Mouse (Mus musculus): ENCODE results near the gene Sf3b3. TPM values are rescaled to one million over a fixed set of nuclear protein-coding genes. Genes with fewer than 3 reads are reported as not detected.

The Sf3b3 gene
- total and polyA plus RNA-seq, 3 experiments, result 167 to 224 (median 170) TPM

DNA sequence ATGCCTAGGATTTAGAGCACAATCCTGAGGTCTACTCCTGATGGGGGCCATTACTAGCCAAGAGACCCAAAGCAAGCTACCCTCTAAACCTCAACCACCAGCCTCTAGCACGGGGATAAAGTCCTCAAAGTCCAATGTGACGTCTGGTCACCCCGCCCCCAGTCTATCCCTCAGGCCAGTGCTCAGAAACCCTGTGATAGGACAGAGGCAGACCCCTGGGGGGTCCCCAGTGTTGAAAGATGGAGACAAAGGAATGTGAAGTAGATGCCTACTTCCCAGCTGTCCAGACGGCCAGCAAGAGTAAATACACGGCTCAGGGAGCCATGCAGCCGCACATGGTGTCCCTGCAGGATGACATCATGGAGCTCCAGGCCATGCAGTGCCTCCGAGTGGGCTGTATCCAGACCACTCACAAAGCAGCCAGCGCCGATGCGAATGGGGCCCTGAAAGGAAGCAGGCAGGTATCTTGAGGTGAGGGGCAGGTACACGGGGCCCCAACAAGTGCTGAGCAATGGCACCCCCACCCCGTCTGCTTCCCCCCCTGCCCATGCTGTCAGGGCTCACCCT lies 43.4 kb upstream of the Sf3b3 start:
- no peak for TF ChIP-seq CHD1 (IDR thresholded peaks at IDR 0.05; ENCODE audit: low read depth, low read length)
- TF ChIP-seq RCOR1 (IDR thresholded peaks at IDR 0.05; ENCODE audit: low read depth, low read length), result no peak
- TF ChIP-seq SMC3 (IDR thresholded peaks at IDR 0.05; ENCODE audit: low read depth, low read length), result no peak
- TF ChIP-seq MYB (IDR thresholded peaks at IDR 0.05; ENCODE audit: low read depth, low read length), result no peak
- TF ChIP-seq ETS1 (IDR thresholded peaks at IDR 0.05; ENCODE audit: low read depth, low read length), result no peak
- TF ChIP-seq EP300 (IDR thresholded peaks at IDR 0.05; ENCODE audit: low read depth in 1 of 2, low read length in 2 of 2), result no peak
- TF ChIP-seq TAL1 (IDR thresholded peaks at IDR 0.05; ENCODE audit: low read length), result no peak
- no peak for TF ChIP-seq POLR2A (IDR thresholded peaks at IDR 0.05; ENCODE audit: control insufficient read depth in 1 of 2, insufficient read depth in 1 of 2, low read depth in 1 of 2, low read length in 2 of 2, poor library complexity in 1 of 2)
- TF ChIP-seq ZMIZ1 (IDR thresholded peaks at IDR 0.05; ENCODE audit: low read depth, low read length), result no peak
- TF ChIP-seq KAT2A (conservative IDR thresholded peaks at IDR 0.05; ENCODE audit: low read depth, low read length), result no peak
- no peak for TF ChIP-seq CTCF (IDR thresholded peaks at IDR 0.05 in 2 of 3, conservative IDR thresholded peaks at IDR 0.05 in 1 of 3; ENCODE audit: control insufficient read depth in 1 of 3, insufficient read depth in 1 of 3, low read depth in 2 of 3, low read length in 3 of 3, poor library complexity in 1 of 3, severe bottlenecking in 1 of 3)
- TF ChIP-seq USF2 (IDR thresholded peaks at IDR 0.05; ENCODE audit: borderline replicate concordance in 1 of 2, insufficient read depth in 1 of 2, low read depth in 1 of 2, low read length in 2 of 2), result no peak
- TF ChIP-seq RAD21 (IDR thresholded peaks at IDR 0.05; ENCODE audit: low read depth, low read length), result no peak
- TF ChIP-seq TCF12 (IDR thresholded peaks at IDR 0.05; ENCODE audit: low read depth, low read length), result no peak
- TF ChIP-seq MXI1 (IDR thresholded peaks at IDR 0.05; ENCODE audit: low read depth, low read length), result no peak
- H3K9ac ChIP-seq (ENCODE audit: control insufficient read depth, low read depth, low read length, poor library complexity, severe bottlenecking), result no peak overlapping the region

DNA sequence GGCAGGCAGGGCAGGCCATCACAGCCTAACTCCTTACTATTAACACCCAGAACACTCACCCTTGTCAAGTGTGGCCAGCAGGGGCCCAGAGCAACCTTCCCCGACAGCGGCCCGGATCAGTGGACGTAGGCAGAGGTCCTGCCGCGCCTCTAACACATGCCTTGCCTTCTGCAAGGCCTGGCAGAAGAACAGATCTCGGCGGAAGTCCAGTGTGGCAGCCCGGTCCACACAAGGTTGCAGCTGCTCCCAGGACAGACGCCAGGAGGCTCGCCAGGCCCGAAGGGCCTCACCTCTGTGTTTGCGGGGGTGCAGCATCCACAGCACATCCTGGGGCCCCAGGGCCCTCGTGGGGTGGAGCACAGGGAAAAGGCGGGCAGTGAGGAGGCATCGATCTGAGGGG lies 42.3 kb upstream of the Sf3b3 start:
- Histone ChIP-seq H3K4me3 (ENCODE audit: control insufficient read depth in 1 of 2, insufficient read depth in 1 of 2, low read depth in 2 of 2, low read length in 2 of 2) (no peak overlapping the region), H3K79me2 (ENCODE audit: control insufficient read depth, insufficient read depth, low read length, poor library complexity) (no peaks in the 10 kb centered on the region), H3K27me3 (ENCODE audit: control insufficient read depth in 1 of 2, insufficient read depth in 2 of 2, low read length in 2 of 2) (no peaks in the 10 kb centered on the region), H3K9ac (ENCODE audit: control insufficient read depth, low read depth, low read length, poor library complexity, severe bottlenecking) (no peak overlapping the region), H3K27ac (ENCODE audit: control insufficient read depth, low read depth, low read length) (no peak overlapping the region), H3K4me1 (ENCODE audit: control insufficient read depth in 1 of 2, insufficient read depth in 2 of 2, low read length in 2 of 2) (no peaks in the 10 kb centered on the region), H3K36me3 (ENCODE audit: control insufficient read depth in 1 of 2, insufficient read depth in 2 of 2, low read length in 2 of 2) (no peaks in the 10 kb centered on the region), H3K9me3 (replicated peaks; ENCODE audit: insufficient read depth, low read length) (no peaks in the 10 kb centered on the region)
- TF ChIP-seq JUND (IDR thresholded peaks at IDR 0.05; ENCODE audit: low read depth, low read length) (no peak), HCFC1 (IDR thresholded peaks at IDR 0.05; ENCODE audit: low read depth, low read length) (no peak), CHD2 (IDR thresholded peaks at IDR 0.05; ENCODE audit: low read length) (no peak), ZMIZ1 (IDR thresholded peaks at IDR 0.05; ENCODE audit: low read depth, low read length) (no peak), TBP (IDR thresholded peaks at IDR 0.05; ENCODE audit: low read depth, low read length) (no peak), TCF12 (IDR thresholded peaks at IDR 0.05; ENCODE audit: low read depth, low read length) (no peak), USF2 (IDR thresholded peaks at IDR 0.05; ENCODE audit: borderline replicate concordance in 1 of 2, insufficient read depth in 1 of 2, low read depth in 1 of 2, low read length in 2 of 2) (no peak), POLR2A (IDR thresholded peaks at IDR 0.05; ENCODE audit: control insufficient read depth in 1 of 2, insufficient read depth in 1 of 2, low read depth in 1 of 2, low read length in 2 of 2, poor library complexity in 1 of 2) (no peak), ZC3H11A (IDR thresholded peaks at IDR 0.05; ENCODE audit: low read depth, low read length) (no peak), EP300 (IDR thresholded peaks at IDR 0.05; ENCODE audit: low read depth in 1 of 2, low read length in 2 of 2) (no peak), MAX (IDR thresholded peaks at IDR 0.05; ENCODE audit: low read length) (no peak), UBTF (IDR thresholded peaks at IDR 0.05; ENCODE audit: borderline replicate concordance, insufficient read depth, low read depth, low read length) (no peak), ETS1 (IDR thresholded peaks at IDR 0.05; ENCODE audit: low read depth, low read length) (no peak)
- DNase-seq (ENCODE audit: low read depth, low spot score), result no peak

More for the DNA sequence above, 43.4 kb upstream of the Sf3b3 start:
- no peaks in the 10 kb centered on the region for H3K27me3 ChIP-seq (ENCODE audit: control insufficient read depth in 1 of 2, insufficient read depth in 2 of 2, low read length in 2 of 2)
- DNase-seq (ENCODE audit: low read depth, low spot score), result no peak
- H3K36me3 ChIP-seq (ENCODE audit: control insufficient read depth in 1 of 2, insufficient read depth in 2 of 2, low read length in 2 of 2), result no peaks in the 10 kb centered on the region
- H3K27ac ChIP-seq (ENCODE audit: control insufficient read depth, low read depth, low read length), result no peak overlapping the region
- H3K4me1 ChIP-seq (ENCODE audit: control insufficient read depth in 1 of 2, insufficient read depth in 2 of 2, low read length in 2 of 2), result no peaks in the 10 kb centered on the region
- no peak overlapping the region for H3K4me3 ChIP-seq (ENCODE audit: control insufficient read depth in 1 of 2, insufficient read depth in 1 of 2, low read depth in 2 of 2, low read length in 2 of 2)
- no peaks in the 10 kb centered on the region for H3K79me2 ChIP-seq (ENCODE audit: control insufficient read depth, insufficient read depth, low read length, poor library complexity)
- H3K9me3 ChIP-seq (replicated peaks; ENCODE audit: insufficient read depth, low read length), result no peaks in the 10 kb centered on the region
